Mouse (Mus musculus) common myeloid progenitor, adult 5-6 weeks (primary cell): ENCODE measurements around the gene Uck2. TPM values are rescaled to one million over a fixed set of nuclear protein-coding genes. Genes with fewer than 3 reads are reported as not detected.
A peak's percentile ranks its signal among the peaks of the same experiment; 100 is the strongest.

Experiments
- ATAC-seq: replicated peaks from 2 replicates; pipeline ENCODE4 v1.8.0; 2016; ENCODE audit warnings: low read depth, mild to moderate bottlenecking, moderate TSS enrichment, inconsistent platforms; ENCODE audit not compliant: poor library complexity, severe bottlenecking
- total RNA-seq: library from RNA; stranded (forward); fragments of 200-1000, 187-1606 nt; gene quantifications from 2 replicates; pipeline ENCODE4 v1.2.3, GENCODE M21; 2017

Uck2 gene
- total RNA-seq, 1 experiment from 2014 or later = 245 TPM

DNA sequence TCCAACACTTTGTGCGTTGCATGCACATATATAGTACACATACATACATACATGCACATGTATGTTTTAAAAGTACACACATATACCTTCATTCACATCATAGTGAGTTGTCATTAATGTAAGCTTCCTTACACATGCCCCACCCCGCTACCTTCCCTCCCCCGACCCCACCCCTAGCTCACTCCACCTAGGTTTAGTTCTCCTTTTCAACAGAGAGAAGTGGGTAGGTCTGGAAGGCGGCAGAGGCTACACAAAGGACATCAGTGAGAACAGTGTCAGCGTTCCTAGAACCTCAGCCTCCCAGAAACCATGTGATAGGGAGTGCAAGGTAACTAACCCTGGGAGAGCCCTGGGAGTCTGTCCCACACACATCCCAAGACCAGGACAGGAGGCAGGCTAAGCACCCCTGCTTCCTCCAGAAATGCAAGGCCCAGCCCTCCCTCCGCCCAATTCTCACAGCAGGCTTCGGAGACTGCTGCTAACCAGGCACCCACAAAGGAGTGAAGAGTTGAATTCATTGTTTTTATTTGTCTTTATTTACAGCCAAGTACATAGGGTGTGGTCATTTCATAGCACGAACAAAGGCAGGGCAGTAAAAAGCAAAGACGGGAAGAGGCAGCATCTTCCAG lies 62.6 kb downstream of the Uck2 start:
- ATAC-seq = peak; percentile 27; the same call in 1 of the 2 replicates

DNA sequence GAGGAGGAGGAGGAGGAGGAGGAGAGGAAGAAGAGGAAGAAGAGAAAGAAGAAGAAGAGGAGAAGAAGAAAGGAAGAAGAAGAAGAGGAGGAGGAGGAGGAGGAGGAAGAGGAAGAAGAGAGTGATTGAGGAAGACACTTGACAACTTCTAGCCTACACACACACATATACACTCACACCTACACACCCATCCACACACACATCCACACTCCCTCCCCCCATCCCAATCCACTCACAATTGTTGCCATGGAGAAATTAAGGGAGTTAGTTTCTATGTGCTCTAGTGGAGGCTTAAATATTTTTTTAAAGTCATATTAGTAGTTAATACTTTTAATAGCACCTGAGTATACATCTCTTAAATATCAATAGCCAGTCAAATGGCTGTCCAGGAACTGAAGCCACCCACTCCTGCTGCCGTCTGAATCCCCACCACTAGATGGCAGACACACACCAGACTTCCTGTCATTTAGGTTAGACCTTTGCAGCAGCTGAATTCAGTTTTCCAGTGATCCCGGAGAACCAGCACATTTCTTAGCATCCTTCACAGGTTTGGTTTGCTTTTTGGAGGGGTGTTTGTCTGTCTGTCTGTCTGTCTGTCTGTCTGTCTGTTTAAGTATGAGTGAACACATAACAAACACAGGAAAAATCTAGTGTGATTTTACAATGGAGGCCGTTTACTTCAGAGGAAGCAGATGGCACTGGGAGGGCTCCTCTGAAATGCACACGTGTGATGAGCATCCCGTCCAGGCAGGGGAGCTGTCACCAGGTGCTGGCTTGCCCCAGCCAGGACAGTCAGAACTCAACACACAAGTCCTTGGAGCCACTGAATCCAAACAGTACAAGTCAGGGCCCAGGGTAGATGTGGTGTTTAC lies 64.6 kb downstream of the Uck2 start:
- ATAC-seq = peak; percentile 80

DNA sequence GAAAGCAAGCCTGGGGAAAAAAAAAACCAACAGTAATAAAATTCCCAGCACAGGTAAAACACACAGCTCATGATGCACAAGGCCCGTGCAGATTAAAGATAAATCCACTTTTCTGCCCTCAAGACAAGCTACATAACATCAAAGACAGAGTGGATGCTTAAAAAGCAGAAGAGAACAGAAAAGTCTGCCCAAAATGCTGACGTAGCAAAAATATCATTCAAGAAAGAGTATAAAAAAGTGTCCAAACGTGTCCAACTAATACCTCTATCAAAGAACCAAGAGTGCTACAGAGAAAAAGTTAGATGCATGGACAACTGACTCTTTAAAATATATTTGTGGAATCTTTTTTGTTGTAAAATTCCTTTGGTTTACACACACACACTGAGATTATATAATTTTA lies 69.7 kb downstream of the Uck2 start:
- ATAC-seq = no peak

DNA sequence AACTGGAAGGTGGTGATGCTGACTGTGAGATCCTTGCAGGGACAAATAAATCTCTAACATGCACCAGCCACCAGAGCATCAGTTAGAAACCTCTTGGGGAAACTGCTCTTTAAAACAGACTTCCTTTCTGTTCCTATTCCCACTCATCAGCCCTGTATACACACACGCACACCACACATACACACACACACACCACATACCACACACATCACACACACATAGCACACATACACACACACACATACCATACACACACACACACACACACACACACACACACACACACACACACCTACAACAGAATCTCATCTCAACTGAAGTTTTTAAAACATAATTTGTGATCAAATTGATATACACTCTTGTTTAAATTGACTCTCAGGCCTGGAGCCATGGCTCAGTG lies 72.4 kb downstream of the Uck2 start:
- ATAC-seq = no peak

DNA sequence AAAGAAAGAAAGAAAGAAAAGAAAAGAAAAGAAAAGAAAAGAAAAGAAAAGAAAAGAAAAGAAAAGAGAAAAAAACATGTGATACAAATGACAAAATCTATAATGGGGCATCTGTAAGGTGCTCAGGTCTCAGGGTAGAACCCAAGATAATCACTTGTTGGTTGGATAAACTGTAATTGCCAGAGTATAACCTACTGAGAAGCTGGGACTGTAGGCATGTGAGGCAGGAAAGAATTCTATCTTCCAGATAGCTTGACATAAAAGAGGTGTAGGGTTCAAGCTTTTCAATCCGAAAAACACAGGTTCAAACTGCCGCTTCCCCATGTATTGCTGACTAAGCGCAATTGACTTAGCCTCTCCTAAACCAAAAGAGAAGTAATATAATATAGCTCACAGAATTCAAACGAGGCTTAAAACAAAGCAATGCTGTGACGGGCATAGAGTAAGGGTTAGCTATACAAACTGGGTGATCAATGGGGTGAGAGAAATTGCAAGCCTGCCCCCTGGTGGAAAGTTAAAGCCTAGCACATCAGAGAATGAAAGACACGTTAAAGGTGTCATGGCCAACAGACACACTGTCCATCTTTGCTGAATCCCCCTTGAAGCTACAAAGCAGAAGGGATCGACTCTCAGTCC lies 73.0 kb downstream of the Uck2 start:
- ATAC-seq = peak; percentile 86

DNA sequence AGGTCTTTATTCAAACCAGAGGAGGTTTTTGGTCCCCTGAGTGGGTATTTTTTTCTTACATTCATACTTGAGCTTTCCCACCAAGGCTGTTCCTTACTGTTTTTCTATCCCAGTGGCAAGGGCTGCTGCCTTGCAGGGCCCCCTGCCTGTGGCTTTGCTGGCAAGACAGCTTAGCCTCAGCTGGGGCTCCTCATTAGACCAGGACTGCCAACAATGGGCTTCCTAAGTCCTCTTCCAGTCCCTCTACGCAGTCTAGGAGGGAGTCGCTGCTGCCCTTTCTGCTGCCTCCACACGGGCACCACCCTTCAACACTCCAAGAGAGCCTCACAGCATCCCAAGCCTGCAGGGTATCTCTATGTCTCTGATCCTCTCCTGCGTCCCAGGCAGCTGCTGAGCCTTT lies 76.3 kb downstream of the Uck2 start:
- ATAC-seq = no peak

DNA sequence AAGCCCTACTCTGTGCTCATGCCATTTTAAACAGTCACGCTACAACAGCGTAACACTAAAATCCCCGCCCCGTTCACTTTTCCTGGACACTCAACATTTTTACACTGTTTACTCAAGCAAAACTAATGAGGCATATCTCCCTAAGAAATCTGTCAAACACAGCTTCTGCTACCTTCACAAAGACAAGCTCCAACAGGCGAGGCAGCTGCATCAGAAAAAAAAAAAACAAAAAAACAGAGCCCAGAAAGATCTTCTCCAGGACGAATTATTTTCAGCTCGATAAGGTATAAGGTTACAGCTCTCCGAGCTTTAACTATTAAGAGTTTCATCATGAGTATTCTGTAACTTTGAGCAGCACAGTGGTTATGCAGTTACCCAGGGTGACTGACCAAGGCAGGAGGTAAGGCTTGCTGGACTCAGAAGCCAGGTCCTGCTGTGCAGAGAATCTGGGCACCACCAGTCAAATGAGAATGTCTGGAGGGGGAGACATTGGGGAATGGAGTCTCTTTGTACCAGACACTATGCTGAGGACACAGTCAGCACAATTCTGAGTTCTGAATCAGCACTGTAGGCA lies 79.9 kb downstream of the Uck2 start:
- ATAC-seq = no peak

DNA sequence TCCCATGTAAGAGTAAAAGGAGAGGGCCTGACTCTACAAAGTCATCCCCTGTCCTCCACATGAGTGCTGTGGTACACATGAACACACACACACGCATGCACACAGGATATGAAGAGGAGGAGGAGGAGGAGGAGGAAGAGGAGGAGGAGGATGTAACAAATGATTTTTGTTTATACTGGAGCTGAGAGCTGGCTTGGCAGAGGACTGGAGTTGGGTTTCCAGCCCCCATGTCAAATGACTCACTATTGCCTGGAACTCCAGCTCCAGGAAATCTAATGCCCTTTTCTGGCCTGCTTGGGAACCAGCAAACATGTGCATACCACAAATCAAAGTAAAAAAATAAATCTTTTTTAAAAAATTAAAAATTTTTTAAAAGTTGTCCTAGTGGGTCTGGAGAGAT lies 80.7 kb downstream of the Uck2 start:
- ATAC-seq = no peak

DNA sequence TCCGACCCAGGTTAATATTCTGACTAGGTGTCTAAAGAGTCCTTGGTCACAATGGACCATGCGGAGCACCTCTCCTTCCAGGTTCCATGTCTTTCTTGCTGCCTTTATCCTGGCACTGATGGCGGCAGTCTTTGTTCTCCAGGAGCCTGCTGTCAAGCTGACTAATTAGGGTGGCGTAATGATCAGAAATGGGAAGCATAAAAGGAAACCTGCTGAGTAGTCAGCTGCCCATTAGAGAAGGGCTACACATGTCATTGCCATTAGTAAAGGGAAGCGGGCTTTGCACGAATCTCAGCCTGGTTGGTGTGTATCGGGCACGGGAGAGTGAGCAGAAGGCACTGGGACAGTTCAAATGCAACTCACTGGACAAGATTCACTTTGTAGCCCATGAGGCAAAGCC lies 90.4 kb downstream of the Uck2 start:
- ATAC-seq = no peak

DNA sequence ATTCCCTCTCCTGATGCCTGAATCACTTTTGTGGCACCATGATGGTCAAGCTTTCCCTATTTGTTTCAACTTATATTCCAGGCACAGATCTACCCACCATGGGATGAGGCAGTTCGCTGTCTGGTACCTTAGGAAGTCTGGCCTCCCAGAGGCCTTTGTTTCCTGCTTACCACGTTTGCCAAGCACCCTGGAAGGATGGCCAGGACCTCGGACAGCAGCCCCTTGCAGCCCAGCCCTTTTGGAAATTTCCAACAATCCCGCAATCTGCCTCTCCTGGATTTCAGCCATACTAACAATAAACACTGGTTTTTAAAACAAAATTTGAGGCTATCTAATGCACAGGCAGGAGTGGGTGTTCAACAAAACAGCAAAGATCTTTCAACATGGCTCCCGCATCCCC lies 97.3 kb downstream of the Uck2 start:
- ATAC-seq = no peak

DNA sequence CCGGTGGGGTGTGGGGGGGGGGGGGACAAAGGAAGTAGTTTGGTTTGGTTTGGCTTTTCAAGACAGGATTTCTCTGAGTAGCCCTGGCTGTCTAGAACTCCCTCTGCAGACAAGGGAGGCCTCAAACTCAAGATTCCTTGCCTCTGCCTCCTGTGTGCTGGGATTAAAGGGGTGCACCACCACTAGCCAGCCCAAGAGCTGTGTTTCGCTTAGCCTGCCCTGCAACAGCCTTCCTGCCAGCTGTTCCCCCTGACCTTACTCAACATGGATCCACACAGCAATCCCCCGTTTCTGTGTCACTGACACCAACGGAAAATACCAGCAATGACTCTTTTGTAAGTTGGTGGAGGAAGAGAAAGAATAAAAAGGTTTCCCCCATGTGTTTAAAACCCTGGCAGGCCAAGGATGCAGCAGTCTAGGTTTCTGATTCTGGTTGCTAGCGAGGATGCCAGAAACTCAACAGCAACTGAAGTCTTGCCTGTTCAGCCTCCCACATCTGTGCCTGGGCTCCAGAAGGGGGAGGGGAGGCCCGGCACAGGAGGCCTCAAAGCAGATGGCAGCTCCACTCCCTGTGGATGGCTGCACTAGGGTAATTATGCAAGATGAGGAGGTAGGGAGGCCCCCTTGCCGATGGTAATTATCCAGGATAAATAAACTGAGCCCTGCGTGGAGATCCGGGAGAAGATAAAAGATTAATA lies 103.1 kb downstream of the Uck2 start:
- ATAC-seq = no peak

Other genes with a start within 250 kb of the Uck2 start
- 194 and 220 TPM in 2 replicates for gene Tmco1, start 23.1 kb upstream of the Uck2 start, total RNA-seq
- 41.5 and 48.7 TPM in 2 replicates for gene Aldh9a1, start 64.7 kb upstream of the Uck2 start, total RNA-seq
- 10.4 and 10.7 TPM in 2 replicates for gene Mgst3, start 108.5 kb upstream of the Uck2 start, total RNA-seq
- gene Lrrc52, start 181.5 kb upstream of the Uck2 start, total RNA-seq = not detected in 2 replicates